Mouse (Mus musculus): ENCODE data around the gene Yars2. TPM values are rescaled to one million over a fixed set of nuclear protein-coding genes. Genes with fewer than 3 reads are reported as not detected.

The Yars2 gene
- 44.5 and 49.8 TPM in 2 replicates for polyA plus RNA-seq (2012)

DNA sequence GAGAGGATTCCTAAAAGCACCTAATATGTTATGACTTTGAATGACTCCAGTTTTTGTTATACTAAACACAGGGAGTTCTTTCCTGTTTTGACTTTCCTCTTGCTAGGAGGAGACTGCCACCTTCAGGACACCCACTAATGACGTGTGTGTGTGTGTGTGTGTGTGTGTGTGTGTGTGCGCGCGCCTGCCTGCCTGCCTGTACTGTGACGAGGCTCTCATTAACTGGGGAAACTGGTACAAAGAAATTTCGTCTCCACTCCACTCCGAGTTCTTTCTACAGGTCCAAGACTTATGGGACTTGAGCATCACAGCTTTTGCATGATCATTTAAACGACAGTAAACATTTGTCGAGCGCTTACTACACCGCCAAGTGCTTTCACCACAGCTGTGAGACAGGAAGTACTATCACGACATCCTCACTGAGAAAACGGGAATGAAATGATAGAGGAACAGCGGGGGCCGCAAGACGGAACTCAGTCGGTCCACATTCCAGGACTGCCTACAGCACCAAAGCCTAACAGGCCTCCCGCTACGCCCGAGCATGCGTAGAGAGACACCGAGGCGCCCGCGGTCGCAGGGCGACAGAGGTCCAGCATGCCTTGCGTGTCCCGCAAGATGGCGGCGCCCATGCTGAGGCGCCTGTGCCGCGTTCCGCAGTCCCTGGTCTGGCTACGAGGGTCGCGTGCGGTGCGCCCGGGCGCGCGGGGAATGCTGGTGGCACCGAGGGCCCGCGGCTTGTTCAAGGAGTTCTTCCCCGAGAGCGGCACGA, at the start of gene Yars2:
Yars2 (plus strand) TSS at position 597 of the 769 bp plus-strand sequence.

DNA sequence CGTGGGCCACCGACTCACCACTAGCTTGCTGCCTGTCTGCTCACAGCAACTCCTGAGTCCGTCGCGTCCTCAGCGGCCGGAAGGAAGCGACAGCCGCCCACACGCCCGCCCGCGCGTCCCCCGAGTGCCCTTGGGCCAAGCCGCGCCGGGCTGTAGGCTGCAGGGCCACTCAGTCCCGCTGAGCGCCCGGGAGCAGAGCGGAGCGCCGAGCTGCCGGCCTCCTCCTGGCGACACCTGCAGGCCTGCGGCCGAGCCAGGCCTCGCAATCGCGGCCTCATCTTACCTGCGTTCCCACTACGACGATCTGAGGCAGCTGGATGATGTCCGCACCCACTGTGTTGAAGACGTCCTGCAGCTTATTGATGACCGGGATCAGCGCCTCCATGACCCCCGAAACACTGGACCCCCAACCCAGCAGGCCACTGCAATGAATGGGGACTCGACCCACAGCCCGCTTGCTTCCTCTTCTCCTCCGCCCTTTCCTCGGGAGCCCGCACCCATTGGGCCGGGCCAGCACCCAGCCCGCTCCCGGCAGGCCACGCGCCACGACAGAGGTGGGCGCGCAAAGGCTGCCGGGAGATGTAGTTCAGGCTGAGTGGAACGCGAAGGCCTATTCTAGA, 55.8 kb downstream of the Yars2 start, which contains the start of gene Dnm1l:
Dnm1l (minus strand) TSS at position 479 of the 620 bp plus-strand sequence.

Other genes with a start within 250 kb of the Yars2 start
- 0.15 and 0.28 TPM in 2 replicates for gene Pkp2, start 89.6 kb upstream of the Yars2 start, polyA plus RNA-seq (2012)
- 11.9 and 20.9 TPM in 2 replicates for gene Dnm1l, start 56.0 kb downstream of the Yars2 start, polyA plus RNA-seq (2012)

Measured in megakaryocyte-erythroid progenitor cell, adult 5 weeks (primary cell).